Mouse (Mus musculus) kidney, postnatal 0 days (tissue): ENCODE data around the gene Gm5416. TPM values are rescaled to one million over a fixed set of nuclear protein-coding genes. Genes with fewer than 3 reads are reported as not detected.

ENCODE experiments used
- polyA plus RNA-seq: library from polyadenylated mRNA; unstranded; fragments of >200 nt; fragmentation: Nextera tagmentation; extraction: Ambion mirVana; gene quantifications from 2 replicates; pipeline ENCODE4 v1.2.1, GENCODE M21; 2015

The Gm5416 gene
- polyA plus RNA-seq, 1 experiment from 2014 or later = 0.88 TPM

Other genes starting within 250 kb of the Gm5416 start
- gene Kpna1, start 231.7 kb upstream of the Gm5416 start, polyA plus RNA-seq = 23.3 and 24.7 TPM in 2 replicates
- gene Wdr5b, start 169.2 kb upstream of the Gm5416 start, polyA plus RNA-seq = 8.1 and 8.7 TPM in 2 replicates
- 362 and 409 TPM in 2 replicates for gene Fam162a, start 138.8 kb upstream of the Gm5416 start, polyA plus RNA-seq
- gene Ccdc58, start 138.7 kb upstream of the Gm5416 start, polyA plus RNA-seq = 92.5 and 95.9 TPM in 2 replicates
- gene Csta1, start 79.2 kb upstream of the Gm5416 start, polyA plus RNA-seq = not detected in 2 replicates
- 4.7 and 5.1 TPM in 2 replicates for gene Stfa2l1, start 53.6 kb upstream of the Gm5416 start, polyA plus RNA-seq
- 9.6 and 11.5 TPM in 2 replicates for gene Gm5483, start 26.2 kb upstream of the Gm5416 start, polyA plus RNA-seq
- 3.5 and 4.5 TPM in 2 replicates for gene 2010005H15Rik, start 11.1 kb downstream of the Gm5416 start, polyA plus RNA-seq
- gene Stfa1, start 66.5 kb downstream of the Gm5416 start, polyA plus RNA-seq = 16.1 and 18.4 TPM in 2 replicates
- gene BC117090, start 123.9 kb downstream of the Gm5416 start, polyA plus RNA-seq = not detected in 2 replicates
- gene BC100530, start 157.3 kb downstream of the Gm5416 start, polyA plus RNA-seq = 13.9 and 14.2 TPM in 2 replicates
- gene Stfa2, start 198.1 kb downstream of the Gm5416 start, polyA plus RNA-seq = 3.9 and 4.0 TPM in 2 replicates
- gene Stfa3, start 245.0 kb downstream of the Gm5416 start, polyA plus RNA-seq = 3.3 and 3.7 TPM in 2 replicates